Mouse (Mus musculus): ENCODE data around the gene Syt15. TPM values are rescaled to one million over a fixed set of nuclear protein-coding genes. Genes with fewer than 3 reads are reported as not detected.

The Syt15 gene
- total RNA-seq, 2 experiments from 2014 or later = 0.49 to 1.5 TPM

Other genes starting within 250 kb of the Syt15 start
- 1 to 10 TPM; 6.6 to 7.3 TPM for gene Zfp488, start 240.8 kb upstream of the Syt15 start, total RNA-seq (2021)
- gene Gm30083, start 204.4 kb upstream of the Syt15 start, total RNA-seq (2021) = not detected
- gene Gm5460, start 202.8 kb upstream of the Syt15 start, total RNA-seq (2021) = not detected
- gene Antxrl, start 166.9 kb upstream of the Syt15 start, total RNA-seq (2021) = not detected
- gene Anxa8, start 133.6 kb upstream of the Syt15 start, total RNA-seq (2021) = under 1 TPM in 1 of 2 experiments, not detected in 1; 0.15 TPM
- gene A630023A22Rik, start 116.8 kb upstream of the Syt15 start, total RNA-seq (2021) = not detected
- not detected for gene Npy4r, start 67.1 kb upstream of the Syt15 start, total RNA-seq (2021)
- gene Gprin2, start 17.9 kb upstream of the Syt15 start, total RNA-seq (2021) = 1 to 10 TPM; 1.6 to 2.8 TPM
- gene Shld2, start 90.9 kb downstream of the Syt15 start, total RNA-seq (2021) = 10 to 100 TPM; 14.1 to 15.5 TPM
- 100 to 1,000 TPM; 288 to 343 TPM for gene Glud1, start 91.1 kb downstream of the Syt15 start, total RNA-seq (2021)
- gene Fam25c, start 135.8 kb downstream of the Syt15 start, total RNA-seq (2021) = not detected
- gene Sncg, start 155.2 kb downstream of the Syt15 start, total RNA-seq (2021) = 1 to 10 TPM; 4.6 to 6.3 TPM
- gene Mmrn2, start 155.9 kb downstream of the Syt15 start, total RNA-seq (2021) = 1 to 10 TPM; 3.5 to 3.9 TPM